Mouse (Mus musculus) T-helper 2 cell (primary cell): Measurements from ENCODE around the gene Chn2.

Experiments used
- in situ Hi-C: fragments of 300-600 bp; cut with MboI, MseI; formaldehyde crosslinking; loops from one replicate; pipeline ENCODE4 v1.15.1; 2025; ENCODE audit warnings: high pct_unique_total_duplicates

The Chn2 gene

DNA sequence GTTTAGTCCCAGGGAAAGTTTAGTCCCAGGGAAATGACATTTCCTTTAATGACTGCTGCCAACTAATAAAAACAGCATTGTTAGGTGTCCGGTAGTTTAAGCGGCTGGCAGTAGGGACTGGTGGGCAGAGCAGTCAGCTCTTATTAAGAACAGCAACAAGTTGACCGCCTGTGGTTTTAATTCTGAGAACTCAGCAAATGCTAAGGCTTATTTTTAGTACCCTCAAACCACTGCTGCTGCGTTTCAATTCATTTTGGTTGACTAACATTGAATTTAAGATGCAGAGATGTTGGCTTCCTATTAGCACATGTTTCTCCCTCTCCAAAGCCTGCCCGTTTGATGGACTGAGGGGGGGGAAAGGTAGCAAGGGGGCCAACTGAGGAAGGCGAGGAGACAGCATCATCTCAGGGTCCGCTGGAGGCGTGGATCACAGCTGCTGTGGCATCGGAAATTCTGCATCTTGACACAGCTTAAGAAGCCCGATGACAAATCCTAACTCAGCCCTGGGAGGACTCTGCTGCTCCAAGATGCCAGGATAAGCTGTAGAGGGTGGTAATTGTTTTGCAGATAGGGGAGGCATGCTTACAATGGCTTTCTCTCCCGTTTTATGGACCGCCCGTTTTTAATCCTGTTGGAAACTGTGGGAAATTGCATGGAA is 2.2 kb downstream of the Chn2 start:
- in situ Hi-C loops: no loop called here

DNA sequence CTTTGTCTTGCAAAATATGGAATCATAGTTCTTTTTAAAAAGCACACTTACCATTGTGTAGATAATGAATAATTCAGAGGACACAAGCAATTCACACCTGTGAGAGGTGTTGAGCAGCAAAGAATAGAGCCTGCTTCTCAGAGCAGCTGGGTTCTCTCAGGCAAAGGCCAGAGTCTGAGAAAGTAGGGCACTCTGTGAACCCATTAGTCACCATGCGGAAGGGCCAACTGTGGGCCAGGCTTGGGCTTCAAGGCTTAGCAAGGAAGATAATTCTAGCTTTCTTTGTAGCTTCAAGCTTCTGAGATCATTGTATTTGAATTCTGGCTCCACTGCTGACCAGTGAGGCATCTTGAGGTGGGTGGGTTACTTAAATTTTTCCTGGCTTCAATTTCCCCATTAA is 2.8 kb downstream of the Chn2 start:
- in situ Hi-C loops: no loop called here

DNA sequence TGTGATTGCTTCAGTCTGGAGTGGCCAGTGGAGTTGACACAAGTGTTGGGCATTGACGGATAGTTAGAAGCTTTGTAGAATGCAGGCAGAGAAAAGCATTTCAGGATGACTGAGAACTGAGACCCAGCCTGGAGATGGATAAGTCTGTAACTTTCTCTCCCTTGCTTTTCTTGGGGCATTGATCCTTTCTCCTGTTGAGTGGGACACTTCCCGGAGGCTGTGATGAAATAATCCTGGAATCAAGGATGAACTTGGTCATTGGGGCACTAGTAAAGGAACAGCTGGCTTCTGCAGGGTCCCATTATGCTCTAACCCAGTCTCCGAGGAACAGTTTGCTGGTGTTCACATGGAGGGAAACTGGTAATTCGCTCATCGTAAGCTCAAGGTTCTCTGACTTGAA is 4.2 kb downstream of the Chn2 start:
- in situ Hi-C loops: no loop called here

DNA sequence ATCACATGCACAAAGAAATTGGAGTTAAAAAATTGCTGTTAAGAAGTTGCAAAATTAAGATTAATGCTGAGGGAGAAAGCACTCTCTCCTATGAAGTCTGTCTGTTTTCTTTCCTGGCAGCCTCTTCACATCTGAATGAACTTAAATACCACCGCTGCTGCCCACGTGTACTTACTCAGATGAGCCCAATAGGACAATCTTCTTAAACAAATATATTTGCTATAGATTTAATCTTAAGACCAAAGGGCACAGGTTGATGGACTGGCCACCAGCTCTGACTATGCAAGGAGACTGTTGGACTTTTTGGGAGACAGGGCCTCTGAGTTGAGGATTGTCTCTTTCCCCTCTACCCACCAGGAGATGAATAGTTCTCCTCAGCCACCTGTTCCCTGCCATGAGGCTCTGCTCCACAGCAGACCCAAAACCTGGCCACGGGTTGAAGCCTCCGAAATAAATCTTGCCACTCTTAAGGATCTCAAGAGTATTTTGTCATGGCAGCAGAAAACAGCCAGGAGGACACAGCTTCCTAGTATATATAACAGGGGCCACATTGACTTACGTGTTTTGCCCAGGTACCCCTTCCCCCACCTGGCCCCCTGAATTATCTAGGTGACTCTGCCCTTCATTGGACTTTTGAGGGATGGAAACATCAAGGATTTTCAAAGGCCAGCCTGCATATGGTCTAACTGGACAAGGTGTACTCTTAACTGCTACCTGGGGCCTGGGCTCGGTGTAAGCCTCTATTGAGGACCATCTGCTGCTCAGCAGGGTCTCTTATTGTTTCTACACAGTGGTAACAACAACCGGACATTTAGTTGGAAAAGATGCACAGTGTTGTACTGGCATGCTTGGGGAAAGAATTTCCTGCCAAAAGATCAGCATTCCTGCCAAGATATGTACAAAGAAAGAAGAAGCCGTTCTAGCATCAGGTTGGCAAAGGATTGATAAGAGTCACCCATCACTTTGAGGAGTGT is 6.7 kb downstream of the Chn2 start:
- in situ Hi-C loops: no loop called here

DNA sequence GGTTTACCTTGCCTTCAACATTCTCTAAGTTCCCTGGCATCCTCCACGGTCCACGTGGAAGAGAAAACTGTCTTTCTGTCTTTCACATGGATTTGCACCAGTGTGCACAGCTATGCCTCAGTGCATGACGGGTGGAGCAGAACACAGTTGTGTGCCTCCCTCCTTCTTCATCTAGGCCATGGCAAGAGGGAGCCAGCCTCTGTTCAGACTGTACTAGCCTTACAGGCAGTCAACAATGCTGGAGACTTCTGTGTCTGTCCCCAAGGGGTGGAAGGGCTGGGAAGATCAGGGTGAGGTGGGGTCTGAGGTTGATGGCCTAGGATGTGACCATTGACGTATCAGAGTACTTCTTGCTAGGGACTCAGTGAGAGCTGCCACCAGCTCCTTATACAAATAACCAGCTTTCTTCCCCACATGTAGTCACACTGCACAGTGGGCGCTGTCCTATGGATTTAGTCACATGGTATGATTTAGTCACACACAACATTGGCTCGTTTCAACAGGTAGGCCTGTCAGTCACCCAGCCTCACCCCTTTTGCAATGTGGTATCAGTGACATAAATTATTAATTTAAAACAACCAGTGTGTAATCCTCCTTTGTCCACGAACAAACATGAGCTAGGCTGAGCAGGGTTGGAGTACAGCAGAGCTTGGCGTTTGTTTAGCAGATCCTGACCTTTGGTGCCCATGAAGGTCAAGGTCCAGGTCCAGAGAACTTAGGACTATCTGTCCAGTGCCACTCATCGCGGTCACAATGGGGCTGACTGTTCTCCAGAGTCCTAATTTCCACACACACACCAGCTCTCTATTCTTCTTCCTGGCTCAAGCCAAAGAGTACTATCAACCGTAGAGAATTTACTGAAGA is 7.8 kb downstream of the Chn2 start:
- in situ Hi-C loops: no loop called here

DNA sequence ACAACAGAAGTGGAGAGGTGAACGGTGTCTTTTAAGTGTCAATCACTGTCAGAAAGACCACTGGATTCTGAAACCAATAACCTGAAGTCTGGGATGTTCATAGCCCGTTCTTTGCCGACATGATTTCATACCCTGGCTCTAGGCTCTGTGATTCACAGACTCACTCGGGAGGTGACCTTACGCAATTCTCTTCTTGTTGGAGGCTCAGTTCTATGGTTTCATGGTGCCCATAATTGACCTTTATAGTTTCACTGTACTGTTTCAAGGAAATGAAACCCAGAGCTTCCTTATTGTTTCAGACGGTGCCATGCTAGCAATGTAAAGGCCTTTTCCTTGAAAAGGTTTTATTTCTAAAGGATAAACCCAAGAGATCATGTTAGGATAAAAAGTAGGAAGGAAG is 9.4 kb downstream of the Chn2 start:
- in situ Hi-C loops: no loop called here

DNA sequence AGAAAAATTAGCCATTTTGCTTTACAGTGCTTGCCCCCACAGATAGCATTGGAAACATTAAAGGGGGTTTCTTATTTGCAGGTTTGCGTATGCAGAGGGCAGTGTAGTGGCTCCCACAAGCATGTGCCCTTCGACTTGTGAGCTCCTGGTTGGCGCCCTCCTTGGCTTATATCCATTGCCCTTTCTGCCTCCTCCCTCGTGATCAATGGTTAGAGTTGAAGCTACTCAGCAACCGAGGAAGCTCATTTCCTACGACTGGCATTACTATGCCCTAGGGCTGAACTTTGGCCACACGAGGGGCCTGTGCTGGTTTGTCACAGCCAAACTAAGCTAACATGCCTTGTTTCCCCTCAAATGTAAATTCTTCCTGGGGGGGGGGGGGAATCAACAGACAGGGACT is 11.8 kb downstream of the Chn2 start:
- in situ Hi-C loops: no loop called here

DNA sequence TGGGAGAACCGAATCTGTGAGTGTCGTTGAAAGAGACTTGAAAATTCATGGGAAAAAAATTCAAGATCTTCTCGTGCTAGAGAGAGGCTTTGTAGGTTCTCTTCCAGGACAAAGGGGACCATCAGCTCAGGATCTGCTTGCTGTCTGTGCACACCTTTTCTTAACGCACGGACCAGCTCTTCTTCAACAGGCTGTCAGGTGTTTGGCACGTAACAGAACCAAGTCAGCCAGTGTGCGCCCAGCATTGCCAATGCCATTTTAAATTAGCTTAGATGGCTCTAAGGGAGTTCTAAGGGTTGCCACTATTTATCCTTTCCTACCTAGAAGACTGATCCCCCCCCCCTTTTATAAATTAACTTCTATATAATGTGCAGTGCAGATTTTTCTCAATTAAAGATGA is 12.8 kb downstream of the Chn2 start:
- in situ Hi-C loops: no loop called here

DNA sequence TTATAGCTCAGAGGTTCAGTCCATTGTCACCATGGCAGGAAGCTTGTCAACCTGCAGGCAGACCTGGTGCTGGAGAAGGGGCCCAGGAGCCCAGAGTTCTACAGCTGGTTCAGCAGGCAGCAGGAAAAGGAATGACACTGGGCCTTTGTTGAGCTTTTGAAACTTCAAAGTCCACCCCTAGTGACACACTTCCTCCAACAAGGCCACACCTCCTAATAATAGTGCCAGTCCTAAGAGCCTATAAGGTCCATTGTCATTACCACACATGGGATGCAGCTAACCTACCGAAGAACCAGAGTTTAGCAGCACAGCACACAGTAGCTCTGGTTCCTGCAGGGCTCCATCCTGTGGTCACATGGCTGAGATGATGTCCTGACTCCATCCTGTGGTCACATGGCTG is 13.3 kb downstream of the Chn2 start:
- in situ Hi-C loops: no loop called here

DNA sequence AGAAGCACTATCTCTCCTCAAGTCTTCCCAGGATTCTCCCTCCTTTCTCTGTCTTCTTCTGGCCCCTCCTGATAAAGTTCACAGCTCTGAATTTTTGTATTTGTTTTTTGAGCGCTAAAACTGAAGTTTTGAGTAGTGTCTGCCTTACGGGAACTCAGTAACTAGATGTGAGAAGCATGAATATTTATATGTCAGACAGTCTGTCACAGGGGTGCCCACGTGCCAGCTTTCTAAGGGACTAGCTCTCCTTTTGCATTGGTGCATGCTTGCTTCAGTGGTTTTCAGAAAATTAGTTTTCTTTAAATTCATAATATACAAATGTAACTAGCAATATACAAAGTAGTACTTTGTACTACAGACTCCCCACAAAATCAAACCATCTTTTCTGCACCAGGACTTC is 14.0 kb downstream of the Chn2 start:
- in situ Hi-C loops: no loop called here

DNA sequence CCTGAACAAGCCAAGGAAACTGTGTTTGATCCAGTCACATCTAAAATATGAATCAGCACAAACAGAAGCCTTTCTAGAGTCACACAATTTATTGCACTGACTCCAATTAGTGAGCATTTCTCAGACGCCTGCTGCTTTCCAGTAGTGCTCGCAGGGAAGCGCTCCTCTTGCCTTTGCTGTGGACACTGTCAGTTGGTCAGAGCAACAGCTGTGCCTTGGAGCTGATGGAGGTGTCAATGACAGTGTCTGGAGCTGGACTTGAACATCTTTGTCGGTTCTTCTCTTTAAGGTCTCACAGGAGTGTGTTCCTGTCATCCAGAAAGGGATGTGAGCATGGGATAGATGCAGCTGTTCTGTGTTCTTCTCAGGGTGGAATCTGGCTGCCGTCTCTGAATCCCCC is 16.0 kb downstream of the Chn2 start:
- in situ Hi-C loops: no loop called here

DNA sequence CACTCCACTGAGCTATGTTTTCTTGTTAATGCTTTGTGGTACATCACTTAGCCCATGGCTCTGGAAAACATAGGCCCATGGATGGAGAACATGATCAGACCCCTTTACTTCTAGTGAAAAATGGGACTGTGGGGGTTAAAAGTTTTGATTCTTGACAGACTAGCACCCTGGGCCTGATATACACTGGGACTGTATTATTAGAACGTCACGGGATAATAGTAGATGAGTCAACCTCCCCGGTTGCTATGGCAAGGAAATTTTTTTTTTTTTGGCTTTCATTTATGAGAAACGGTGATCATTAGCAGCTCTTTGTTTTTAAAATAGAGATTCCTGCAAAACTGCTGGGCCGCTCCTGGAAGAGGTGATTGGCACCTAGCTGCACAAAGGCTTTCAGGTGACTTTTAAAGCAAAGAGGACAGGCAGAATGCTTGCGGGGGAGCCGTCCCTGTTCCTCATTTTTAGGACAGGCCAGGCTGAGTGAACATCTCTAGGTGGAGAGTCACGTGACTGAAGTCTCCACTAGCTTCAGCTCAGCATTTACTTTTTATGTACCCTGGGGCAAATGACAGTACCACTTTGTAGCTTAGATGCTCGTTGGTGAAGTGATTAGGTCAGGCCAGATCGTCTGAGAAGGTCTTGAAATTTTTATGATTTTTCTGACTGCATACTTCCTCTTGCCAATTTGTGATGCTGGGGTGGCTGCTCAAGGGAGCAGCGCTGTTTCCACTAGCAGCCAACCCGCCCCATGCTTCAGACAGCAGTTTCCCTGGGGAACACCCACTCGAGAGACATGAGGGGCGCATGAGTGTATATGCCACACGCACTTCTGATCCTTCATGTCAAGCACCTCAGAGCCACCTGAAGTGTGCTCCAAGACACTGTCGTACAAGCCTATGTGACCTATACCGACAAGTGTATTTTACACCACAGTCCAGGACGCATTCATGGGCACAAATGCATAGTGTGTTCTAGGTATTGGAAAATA is 17.5 kb downstream of the Chn2 start:
- in situ Hi-C loops: no loop called here

DNA sequence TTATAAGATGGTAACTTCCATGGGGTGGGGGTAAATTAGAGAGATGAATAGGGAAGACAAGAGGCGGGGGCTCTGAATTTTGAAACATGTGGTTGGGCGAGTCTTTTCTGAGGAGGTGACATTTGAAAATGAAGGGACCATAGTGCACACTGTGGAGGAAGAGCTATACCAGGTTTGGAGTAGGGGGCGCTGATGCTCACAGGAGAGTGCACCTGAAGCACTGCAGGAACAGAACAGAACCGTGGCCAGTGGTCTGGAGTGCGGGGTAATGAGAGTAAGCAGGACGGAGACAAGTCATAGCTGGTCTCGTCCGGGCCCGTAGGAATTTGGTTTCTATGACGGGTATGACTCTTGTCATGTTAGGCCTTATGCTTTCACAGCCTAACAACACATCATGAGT is 18.3 kb downstream of the Chn2 start:
- in situ Hi-C loops: no loop called here

DNA sequence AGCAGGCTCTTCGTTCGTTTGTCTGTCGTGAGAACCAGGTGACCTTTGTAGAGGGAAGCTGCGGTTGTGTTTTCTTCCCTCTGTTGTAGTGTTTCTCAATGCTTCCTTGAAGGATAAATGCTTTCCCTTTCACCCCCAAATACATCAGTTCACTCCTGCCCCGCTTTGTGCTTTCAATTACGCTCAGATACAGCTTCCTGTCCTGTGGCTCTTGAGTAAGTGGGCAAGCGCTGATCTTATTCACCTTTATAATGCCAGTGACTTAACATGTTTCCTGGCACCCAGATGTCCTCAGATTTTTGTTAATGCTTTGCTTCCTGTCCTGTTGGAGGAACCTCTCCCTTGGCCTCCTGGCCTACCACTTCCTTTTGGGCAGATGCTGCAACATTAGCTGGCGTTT is 19.5 kb downstream of the Chn2 start:
- in situ Hi-C loops: no loop called here

DNA sequence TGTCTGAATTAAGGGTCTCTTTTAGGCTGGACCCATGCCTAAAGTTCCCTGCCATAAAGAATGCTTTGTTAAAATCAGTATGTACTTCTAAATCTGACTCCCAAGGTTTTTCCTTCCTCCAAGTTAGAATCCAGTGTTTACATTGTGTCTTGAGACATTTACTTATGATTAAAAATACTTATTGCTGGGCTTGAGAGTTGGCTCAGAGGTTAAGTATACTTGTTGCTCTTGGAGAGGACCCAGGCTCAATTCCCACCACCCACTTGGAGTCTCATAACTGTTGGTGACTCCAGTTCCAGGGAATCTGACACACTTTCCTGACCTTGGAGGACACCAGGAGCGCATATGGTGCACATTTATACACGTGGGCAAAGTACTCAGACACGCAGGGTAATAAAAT is 20.9 kb downstream of the Chn2 start:
- in situ Hi-C loops: no loop called here

DNA sequence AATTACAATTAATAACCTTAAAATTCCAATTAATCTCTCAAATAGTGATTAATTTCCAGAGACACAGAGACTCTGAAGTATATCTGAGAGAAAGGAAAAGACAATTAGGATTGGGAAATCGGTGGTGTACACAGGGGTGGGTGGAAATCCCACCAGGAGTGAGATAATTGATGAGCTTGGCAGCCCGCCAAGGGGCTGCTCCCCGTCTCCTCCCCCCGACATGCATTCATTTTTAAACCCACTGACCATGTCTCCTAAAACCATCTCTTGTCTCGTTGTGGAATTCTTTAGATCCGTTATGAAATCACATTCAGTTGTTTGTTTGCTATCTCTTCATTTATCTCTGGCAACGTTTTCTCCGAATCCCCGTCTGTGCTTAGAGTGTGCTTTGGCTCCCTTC is 22.0 kb downstream of the Chn2 start:
- in situ Hi-C loops: no loop called here

DNA sequence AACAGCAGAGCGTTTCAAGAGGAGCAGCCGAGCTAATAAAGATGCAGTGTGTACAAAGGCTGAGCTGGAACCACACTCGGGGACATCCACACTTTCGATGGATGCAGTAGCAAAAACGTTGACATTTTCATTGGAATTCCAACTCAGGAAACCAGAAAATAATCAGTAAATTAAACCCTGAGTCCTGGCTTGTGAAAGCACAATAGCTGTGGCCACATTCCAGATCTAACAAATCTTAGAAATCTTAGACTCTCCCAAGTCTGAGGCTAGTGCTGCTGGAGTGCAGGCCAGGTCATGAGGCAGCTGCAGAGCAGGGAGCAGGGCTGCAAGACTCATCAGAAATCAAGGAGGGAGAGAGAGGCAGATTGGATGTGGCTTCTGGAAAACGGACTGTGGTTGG is 24.5 kb downstream of the Chn2 start:
- in situ Hi-C loops: no loop called here

DNA sequence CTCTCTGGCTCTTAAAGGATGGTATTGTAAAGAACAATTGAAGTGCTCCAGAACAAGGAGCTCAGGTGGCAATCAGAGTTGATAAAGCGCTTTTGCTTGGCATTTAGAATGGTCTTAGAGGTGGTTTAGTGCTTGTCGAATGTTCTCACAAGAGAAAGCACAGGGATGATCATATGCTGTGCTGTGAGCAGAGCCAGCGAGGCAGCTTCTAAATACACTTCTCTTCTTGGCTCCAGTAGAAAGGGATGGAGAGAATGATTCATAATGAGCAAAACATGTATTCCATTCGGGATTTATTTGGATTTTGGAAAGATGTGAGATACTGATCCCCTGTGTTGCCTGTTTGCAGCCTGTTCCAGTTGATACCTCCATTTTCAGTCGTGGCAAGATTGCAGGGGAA is 28.0 kb downstream of the Chn2 start:
- in situ Hi-C loops: no loop called here

DNA sequence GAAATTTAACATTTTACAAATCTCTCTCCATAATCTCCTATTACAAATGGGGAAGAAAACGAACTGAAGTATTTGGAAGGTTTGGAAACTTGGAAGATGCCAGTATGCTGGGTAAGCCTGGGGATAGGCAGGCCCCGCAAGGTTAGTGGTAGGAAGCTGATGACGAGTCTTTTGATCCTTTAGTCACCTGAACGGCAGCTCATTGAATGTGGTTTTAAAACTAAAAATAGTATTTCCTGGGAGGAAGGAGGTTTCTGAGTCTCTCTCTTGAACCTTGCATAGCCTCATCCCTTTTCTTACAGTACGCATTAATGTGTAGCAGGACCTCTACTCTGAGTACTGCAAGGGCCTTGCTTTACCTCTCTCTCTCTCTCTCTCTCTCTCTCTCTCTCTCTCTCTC is 29.5 kb downstream of the Chn2 start:
- in situ Hi-C loops: no loop called here

DNA sequence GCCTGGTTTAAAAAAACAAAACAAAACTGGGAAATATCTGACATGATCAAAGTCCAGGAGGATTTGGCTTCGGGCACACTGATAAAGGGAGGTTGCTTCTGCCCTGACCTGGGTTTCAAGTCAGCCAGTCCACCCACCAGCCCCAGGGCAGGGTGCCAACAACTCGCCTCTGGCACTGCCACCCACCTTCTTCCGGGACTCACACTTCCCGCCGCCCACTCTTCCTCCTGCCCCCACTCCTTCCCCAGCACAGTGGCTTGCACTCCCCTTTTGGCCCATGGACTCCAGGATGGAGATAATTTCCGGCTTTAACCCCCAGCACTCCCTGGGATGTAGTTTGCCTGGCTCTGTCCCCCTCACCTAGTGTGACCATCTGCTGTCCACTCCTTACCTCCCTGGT is 31.4 kb downstream of the Chn2 start:
- in situ Hi-C loops: no loop called here

DNA sequence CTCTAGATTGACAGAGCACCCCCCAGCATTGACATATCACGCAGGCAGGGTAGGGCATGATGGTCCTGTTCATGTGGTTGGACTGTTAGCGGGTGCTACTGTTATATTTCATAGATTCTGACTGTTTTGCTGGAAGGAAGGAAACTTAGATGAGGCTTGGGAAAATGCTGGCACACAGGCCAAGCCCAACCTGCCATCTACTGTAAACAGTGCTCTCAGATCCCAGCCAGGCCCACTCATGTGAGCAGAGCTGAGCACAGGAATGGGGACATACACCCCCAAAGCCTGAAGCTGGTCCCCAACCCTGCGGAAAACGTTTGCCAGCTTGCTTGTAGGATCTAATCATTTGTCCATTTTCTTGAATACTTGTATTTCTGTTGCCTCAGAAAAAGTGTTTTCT is 32.1 kb downstream of the Chn2 start:
- in situ Hi-C loops: no loop called here
